Mouse (Mus musculus) frontal cortex, postnatal 36 days (tissue): Measurements from ENCODE around the gene Rai1.
A peak's percentile ranks its signal among the peaks of the same experiment; 100 is the strongest.

ENCODE experiments used
- DNase-seq, 2 experiments: peaks; one replicate each; pipeline ENCODE4 v3.0.0; 2022; ENCODE audit warnings: low spot score in 2 of 2

Rai1 gene

DNA sequence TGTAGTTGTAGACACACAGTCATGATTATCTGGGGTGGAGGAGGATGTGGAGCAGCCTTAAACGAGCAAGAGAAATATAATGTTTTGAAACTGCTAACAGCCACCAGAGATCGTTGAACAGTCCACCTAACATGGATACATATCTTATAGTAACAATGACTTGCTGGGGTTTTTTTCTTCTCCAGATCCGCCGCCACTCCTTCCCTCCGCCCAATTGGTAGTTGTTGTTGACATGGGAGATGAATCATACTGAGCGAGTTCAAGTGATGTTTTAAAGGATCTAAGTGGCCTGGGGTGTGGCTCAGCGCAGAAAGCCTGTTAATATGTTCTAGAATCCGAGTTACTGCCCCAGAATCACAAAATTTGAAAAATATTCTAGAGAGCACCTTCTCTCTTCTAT is 114.8 kb downstream of the Rai1 start:
- no peak for DNase-seq

DNA sequence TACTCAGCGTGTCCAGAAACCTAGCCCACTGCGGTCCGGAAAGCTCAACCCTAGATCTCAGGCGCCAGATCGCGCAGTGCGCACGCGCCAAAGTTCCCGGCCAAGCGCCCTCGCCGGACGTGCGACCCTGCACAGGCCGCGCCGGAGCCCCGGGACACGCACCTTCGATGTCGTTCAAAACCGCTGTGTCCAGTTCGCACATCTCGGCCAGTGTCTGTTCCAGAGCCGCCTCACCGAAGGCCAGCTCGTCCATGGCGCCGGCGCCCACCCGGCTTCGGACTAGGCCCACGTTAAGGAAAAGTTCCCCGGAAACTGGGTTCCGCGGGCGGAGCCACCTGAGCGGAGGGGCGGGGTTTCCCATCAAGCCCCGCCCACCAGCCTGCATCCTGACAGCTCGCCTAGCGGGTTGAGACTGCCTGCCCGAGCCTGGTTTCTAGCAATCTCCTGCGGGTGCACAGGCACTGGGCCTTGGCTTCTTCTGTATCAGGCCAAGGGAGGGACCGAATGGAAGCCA is 115.5 kb downstream of the Rai1 start:
- DNase-seq, result peak; percentile 89 to 90

DNA sequence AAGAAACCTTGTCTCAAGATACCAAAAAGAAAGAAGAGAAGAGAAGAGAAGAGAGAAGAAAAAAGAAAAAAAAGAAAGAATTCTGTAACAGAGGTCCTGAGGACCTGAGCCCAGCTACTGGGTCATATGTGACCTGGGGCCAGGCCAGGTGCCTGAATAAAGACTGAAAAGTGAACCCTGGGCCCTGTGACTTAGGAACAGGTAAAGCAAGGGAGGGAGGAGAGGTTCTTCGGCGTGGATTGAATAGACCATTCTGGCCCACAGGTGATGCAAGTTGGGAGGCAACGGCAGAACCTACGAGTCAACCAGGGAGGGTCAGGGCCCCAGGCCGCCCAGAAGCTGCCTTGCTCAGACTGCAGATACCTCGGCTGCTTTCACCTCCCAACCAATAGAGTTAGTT is 116.6 kb downstream of the Rai1 start:
- DNase-seq, result no peak

DNA sequence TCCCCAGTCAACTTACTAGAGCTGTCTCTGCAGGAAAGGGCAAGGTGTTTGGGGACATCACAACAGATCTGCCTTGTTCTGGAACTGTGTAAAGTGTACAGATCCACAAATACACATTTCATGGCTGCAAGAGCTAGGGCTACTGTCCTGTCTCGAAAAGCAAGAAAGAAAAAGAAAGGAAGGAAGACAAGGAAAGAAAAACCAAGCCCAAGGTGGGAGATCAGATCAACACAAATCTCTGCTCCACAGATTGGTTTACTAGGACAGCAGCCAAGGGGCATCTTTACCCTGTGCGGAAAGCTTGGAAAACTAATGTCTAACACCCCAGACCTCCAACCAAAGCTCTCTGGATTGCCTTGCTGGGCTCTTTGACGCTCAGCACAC is 117.3 kb downstream of the Rai1 start:
- no peak for DNase-seq

DNA sequence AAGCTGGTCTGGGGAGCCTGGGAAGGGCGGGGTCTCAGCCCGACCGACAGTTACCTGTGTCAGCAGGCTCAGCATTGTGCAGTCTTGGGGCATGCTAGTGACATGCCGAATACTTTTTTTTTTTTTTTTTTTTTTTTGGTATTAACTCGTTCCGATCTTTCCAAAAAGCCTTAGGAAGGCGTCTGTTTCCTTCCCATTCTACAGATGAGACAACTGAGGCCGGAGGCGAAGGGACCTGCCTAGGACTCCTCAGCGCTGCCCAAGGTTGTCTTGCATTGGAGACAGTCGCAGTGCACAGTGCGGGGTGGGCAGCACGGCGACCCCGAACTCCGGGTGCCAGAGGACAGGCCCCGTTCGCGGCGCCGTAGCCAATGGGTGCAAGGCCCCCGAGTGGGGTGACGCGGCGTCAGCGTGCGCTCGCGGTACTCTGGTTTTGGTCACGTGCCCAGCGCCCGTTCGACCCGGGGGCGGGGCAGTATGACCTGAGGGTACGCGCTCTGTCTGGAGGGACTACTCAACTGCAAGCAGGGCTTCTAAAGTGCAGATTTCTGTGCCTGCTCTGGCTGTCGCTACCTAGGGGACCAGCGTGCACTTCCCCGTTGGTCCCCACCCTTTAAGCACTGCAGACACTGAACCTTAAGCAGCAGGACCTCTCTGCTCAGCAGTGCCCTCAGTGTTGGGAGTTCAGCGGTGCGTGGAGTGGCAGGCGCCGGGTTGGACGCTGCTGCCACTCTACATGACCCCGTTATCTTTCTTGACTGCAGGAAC is 117.8 kb downstream of the Rai1 start, which contains the start of gene Srebf1:
Srebf1 (minus strand) TSS at position 113 of the 768 bp plus-strand sequence.
- DNase-seq, result peak in 1 of 2 experiments; percentile 77

DNA sequence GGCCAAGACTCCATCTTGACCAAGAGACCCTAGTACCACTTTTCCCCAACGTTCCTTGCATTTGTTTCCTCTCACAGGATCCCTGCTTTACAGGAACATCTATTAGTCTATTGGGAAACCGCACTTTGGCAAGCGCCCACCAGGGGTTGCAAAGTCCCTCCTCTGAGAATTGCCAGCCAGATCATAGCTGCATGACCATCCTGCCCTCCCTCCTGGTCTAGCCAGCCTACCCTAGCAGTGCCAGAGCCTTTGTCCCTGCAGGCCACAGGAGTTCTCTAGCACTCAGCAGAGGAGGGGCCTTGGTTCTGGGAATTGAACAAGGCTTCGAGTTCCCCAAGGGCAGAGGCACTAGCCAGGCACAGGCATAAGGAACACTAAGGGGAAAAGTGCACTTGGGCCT is 119.9 kb downstream of the Rai1 start:
- no peak for DNase-seq

DNA sequence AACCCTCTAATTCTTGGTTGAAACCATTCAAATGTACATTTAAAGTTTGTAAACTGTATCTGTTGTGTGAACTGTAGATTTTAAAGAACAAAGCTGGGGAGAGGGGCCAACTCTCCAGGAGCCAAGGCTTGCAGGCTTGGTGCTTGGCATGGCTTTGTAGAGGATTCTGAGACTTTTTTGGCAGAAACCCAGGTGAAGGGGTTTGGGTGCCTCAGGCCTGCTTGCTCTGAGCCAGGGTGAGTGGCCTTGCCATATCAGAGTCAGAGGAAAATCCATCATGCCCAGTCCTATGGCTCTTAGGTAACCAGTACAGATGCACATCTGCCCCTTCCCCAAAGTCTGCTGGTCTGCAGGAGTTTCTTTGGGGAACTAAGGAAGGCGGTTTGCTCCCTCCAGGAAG is 121.1 kb downstream of the Rai1 start:
- no peak for DNase-seq

DNA sequence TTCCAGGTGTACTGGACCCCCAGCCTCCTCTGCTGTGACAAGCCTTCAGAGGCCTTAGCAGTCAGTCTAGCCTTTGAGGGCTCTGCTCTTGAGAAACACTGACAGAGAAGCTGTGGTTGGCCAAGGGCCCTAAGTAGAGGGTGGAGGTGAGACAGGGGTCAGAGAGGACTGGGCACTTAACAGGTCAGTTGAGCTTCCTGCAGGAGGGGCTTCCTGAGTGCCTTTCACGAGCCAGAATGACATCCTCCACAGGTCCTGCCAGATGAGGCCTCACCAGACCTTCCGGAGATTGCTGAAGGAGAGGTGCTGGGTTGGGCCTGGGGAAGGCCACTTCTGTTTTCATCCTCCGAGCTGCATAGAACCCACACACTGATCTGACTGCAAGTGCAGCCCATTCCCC is 123.7 kb downstream of the Rai1 start:
- DNase-seq, result no peak

DNA sequence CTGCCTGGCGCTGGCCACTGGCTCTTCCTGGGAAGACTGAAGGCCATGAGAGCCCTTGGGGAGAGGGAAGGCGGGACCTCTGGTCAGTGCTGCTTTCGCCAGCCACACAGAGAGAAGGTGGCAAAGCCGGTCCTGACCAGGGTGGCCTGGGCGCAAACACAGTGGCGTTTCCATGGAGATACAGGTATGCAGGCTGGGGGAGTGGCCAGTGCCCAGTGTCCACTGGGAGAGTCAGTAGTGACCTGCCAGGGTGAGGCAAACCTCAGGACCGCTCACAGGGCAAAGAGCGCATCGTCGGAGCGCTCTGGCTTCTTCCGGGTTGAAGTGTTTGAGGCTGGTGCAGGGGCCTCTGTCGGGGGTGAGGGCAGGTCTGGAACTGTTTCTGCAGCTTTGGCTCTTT is 125.0 kb downstream of the Rai1 start:
- no peak for DNase-seq

DNA sequence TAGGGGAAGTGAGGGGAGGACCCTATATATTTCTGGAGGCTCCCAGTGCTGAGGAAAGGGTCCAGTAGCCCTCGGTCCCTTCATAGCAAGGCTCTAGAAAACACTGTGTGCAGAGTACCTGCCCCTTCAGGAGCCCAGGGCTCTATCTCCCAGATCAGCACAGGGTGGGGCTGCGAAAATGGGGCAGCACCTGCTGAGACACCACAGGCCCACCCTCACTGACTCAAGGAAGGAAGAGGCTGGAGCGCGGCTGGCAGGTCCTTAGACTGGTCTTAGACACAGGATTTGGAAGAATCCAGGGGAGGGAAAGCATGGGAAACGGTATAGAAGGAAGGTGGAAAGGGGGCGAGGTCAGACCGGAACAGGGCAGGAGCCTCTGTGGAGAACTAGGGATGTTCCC is 125.7 kb downstream of the Rai1 start:
- DNase-seq, result no peak

DNA sequence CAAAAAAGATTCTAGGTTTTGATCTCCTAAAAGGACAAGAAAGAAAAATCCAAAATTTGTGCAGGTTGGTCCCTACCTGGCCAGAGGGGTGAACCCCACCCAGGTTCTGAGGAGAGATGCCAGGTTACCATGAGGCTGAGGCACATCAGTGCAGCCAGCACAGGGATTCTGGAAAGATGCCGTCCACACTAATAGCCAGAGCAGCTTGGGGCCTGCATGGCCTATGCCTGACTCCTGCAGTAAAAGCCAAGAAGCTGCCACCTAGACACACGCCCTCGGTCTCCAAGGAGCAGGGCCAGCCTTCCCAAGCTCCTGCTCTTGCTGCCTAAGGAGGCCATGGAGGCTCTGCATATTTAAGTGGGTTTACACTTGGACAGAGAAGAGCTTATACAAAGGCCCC is 126.5 kb downstream of the Rai1 start:
- no peak for DNase-seq

DNA sequence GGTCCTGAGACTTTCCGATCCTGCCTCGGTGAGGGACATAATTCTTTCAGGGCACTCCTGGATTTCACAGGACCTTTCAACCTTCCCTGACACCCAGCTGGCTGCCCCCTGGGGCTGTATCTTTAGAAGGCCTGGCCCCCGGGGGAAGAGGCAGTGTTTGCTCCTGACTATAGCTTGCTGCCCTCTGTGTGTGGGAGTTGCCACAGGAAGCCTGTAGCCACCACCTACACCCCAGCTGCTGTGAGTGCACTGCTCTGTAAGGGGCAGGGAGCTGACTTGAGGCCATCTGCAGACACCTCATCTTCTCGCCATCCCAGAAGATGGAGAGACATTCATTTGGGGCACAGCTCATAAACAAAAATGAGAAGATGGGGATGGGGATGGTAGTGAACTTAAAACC is 127.1 kb downstream of the Rai1 start:
- no peak for DNase-seq

DNA sequence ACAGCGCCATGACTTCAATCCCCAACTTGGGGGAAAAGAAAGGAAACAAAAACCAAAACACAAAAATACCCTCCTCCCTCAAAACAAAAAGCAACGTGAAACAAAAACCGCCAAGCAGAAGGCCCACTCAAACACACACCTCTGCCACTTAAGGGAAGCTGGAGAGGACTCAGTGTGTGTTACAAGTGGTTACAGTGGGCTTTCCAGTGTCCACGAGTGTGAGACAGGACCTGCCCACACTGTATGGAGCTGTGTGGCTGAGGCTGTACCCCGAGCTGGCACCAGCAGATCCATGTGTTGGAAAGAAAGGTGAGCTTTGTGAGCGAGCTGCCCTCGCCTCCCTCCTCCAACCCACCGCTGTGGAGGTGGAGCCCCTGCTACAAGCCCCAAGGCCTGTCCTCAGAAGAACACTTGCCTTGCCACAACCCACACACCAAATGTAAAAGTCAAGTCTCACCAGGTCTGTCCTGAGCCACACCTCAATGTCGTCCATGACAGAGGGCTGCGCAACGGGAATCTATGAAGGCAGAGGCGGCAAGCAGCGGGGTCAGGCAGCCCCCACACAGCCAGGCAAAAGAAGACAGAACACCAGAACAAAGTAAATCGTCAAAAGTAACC is 127.7 kb downstream of the Rai1 start:
- DNase-seq, result no peak

DNA sequence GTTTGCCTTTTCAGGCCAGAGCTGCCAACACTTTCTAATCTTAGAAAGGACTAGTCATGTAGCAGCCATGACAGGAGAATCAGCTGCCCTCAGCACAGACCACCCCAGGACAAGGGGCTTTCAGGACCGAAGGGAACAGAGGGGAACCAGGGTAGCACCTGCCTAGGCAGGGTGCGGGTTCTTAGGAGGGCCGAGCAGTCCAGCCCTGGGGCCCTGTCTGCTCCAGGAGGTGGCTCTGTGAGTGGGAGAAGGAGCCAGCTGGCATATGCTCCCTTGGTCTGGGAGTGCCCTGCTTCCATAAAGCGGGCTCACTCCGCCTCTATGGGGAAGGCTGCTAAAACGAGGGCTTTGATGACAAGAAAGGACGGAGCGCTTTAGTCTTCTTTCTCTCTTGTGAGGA is 128.4 kb downstream of the Rai1 start:
- DNase-seq, result peak in 1 of 2 experiments; percentile 53

DNA sequence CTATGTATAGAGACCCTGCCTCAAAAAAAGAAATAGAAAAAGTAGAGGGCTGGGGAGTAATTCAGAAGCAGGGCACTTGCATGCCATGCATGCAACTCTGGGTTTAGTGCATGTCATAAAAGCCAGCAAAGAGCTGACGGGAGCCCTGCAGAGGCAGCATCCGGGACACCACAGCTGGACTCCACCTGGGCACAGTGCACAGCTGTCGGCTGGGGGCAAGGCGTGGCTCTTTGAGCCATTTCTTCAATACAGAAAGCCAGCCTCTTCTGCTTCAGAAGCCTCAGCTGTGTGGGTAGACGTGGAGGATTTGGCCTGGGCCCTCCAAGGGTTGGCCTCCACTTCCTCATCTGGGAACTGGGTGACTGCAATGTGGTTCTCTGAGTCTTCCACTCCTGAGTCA is 130.5 kb downstream of the Rai1 start:
- no peak for DNase-seq

DNA sequence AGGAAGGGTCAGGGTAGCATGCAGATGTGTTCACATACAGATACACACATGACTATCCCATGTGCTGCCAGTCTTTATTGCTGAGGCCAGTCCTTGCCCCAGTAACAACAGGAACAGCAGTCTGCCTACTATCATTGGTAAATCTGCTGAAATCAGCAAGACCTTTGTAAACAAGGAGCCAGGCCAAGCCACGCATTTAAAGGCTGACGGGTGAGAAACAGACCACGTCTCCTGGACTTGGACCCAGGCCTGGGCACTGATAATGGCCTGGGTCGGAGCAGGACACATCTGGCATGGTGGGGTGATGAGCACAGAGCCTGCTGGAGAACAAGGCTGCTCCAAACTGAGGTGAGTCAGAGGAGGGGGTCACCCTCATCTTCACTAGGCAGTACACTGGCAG is 135.7 kb downstream of the Rai1 start:
- DNase-seq, result no peak

DNA sequence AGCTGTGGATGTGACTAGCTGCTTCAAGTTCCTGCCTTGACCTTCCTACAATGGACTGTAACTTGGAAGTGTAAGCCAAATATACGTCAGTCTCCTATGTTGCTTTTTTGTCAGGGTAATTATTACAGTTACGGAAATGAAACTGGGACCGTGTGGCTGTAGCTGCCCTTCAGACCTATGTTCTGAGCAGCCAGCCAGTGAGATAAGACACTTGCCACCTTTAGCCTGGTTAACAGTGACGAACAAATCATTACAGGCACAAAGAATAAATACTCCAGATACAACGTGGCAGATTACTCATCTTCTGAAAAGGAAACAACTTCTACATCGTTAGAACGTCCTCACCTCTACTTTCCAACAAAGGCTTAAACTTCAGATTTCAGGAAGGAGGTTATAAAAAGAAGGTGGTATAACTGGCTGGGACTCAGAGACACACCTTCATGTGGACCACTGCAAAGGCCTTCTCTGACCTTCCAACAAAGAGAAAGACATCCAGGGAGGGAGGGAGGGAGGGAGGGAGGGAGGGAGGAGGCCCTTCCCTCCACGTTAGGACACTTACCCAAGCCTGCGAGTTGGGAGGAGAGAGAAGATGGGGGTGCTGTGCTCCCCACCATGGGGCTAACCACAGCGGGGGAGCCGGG is 139.8 kb downstream of the Rai1 start:
- no peak for DNase-seq

DNA sequence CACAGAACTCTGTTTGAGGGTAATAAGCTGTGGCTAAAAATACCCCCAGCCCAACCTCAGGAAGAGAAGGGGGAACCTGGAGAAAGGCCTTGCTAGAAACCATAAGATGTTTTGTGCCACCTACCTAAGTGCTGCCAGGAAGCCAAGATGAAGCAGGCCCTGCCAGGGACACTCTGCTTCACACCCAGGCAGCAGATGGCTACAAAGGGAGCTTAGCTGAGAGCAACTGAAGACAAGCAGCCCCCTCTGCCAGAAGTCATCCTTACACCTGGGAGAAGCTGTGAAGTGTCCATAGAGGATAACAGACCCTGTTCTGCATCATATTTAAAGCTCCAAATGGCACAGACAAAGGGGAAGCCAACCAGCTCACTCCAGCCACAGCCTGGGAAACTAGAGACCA is 141.3 kb downstream of the Rai1 start:
- DNase-seq, result peak in 1 of 2 experiments; percentile 55

DNA sequence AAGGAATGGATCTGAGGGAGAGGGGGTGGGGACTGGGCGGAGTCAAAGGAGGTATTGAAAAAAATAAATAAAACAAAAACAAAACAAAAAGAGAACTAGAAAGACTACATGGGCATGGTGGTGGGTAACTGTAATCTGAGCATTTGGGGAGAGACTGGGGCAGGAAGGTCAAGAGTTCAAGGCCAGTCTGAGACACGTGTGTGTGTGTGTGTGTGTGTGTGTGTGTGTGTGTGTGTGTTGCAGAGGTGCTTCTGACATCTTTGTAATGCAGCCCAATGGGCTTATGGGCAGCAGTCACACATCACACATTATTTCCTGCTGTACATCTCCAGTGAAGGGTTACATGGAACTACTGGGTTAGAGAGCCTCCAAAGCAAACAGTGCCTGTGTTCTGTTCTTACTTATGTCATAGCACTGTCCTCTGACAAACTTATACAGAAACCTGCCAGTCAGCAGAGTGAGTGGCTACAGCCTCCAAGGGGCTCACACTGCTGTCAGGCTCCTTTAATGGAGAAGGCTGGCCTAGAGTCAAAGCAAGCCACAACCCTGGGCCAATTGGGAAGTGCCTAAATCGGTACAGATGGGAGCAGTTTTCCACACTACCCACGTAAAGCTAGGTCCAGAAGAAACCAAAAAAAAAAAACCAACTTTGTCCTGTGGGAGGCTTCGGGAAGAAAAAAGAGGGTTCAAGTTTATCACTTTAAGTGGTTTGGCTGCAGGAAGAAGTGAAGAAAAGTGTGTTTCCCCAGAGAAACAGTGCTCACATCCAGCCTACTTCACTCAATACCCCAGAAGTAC is 143.1 kb downstream of the Rai1 start:
- peak in 1 of 2 experiments; percentile 52 for DNase-seq
